Mouse (Mus musculus) intestine, embryonic 16.5 days (tissue): ENCODE results near the gene Moap1. TPM values are rescaled to one million over a fixed set of nuclear protein-coding genes. Genes with fewer than 3 reads are reported as not detected.
A peak's percentile ranks its signal among the peaks of the same experiment; 100 is the strongest.

Source experiments
- ATAC-seq: fragments of 200-750 bp; cut with Nextera tagmentation; 2 replicates; pipeline ENCODE4 v1.8.0; 2017; ENCODE audit warnings: moderate TSS enrichment, moderate library complexity
- H3K27ac ChIP-seq: fragments of 300-500 bp; sonication (generic); 2 replicates; pipeline ENCODE4 v1.5.1; 2014; ENCODE audit warnings: mild to moderate bottlenecking, low read length
- H3K27me3 ChIP-seq: fragments of 300-500 bp; sonication (generic); replicated peaks from 2 replicates; pipeline ENCODE4 v1.6.1; 2014; ENCODE audit warnings: low read length, control low read depth, mixed read lengths; ENCODE audit not compliant: control insufficient read depth, insufficient read depth
- H3K36me3 ChIP-seq: fragments of 300-500 bp; sonication (generic); 2 replicates; pipeline ENCODE4 v1.6.1; 2014; ENCODE audit warnings: low read length, control low read depth; ENCODE audit not compliant: control insufficient read depth, insufficient read depth
- H3K4me1 ChIP-seq: fragments of 300-500 bp; sonication (generic); 2 replicates; pipeline ENCODE4 v1.6.1; 2014; ENCODE audit warnings: low read length, control low read depth, mixed read lengths; ENCODE audit not compliant: control insufficient read depth, insufficient read depth
- H3K4me2 ChIP-seq: fragments of 300-500 bp; sonication (generic); 2 replicates; pipeline ENCODE4 v1.6.1; 2014; ENCODE audit warnings: low read depth, low read length, control low read depth
- H3K4me3 ChIP-seq: fragments of 300-500 bp; sonication (generic); 2 replicates; pipeline ENCODE4 v1.5.1; 2014; ENCODE audit warnings: mild to moderate bottlenecking, low read length
- H3K9ac ChIP-seq: fragments of 300-500 bp; sonication (generic); 2 replicates; pipeline ENCODE4 v1.6.1; 2014; ENCODE audit warnings: low read depth, low read length
- H3K9me3 ChIP-seq: fragments of 300-500 bp; sonication (generic); 2 replicates; pipeline ENCODE4 v1.6.1; 2016; ENCODE audit warnings: low read length, control low read depth; ENCODE audit not compliant: control insufficient read depth
- WGBS: fragments of 180-500 bp; shearing (Covaris S2); extraction: QIAGEN DNeasy Blood & Tissue Kit; methylation state at CpG from one replicate; pipeline ENCODE4 v1.1.7; 2014; 5-methylcytosine and 5-hydroxymethylcytosine counted together
- polyA plus RNA-seq: library from polyadenylated mRNA; unstranded; fragments of >200 nt; fragmentation: Nextera tagmentation; extraction: Ambion mirVana; gene quantifications from 2 replicates; pipeline ENCODE4 v1.2.1, GENCODE M21; 2015

Gene Moap1
- polyA plus RNA-seq, 1 experiment from 2014 or later = 20.2 TPM

DNA sequence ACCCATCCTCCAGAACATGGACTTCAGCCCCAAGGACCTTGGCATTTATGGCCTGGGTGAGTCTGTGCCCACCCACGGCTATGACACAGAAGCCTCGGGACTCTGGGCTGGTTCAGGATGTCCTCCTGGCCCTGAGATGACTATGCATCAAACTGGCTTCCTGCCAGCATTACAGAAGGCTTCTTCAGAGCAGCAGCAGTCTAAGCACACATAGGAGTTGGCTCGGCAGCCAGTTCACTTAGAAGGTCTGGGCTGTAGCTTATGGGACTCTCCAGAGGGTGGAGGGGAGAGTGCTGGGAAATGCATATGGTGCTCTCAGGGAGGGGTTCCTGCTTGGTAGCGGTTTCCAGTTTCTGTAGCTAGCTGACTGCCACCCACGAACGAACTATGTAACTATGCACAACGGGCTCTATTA, 17.7 kb downstream of the Moap1 start:
- peaks cover 17% of the 10 kb centered on the region for H3K4me1 ChIP-seq
- H3K4me2 ChIP-seq = no peak overlapping the region
- H3K36me3 ChIP-seq = no peaks in the 10 kb centered on the region
- WGBS = 60% methylated on average over 7 of the region's 7 CpGs
- H3K9ac ChIP-seq = no peak overlapping the region
- H3K27me3 ChIP-seq = no peaks in the 10 kb centered on the region
- no peak overlapping the region for H3K27ac ChIP-seq
- H3K9me3 ChIP-seq = no peaks in the 10 kb centered on the region
- no peak overlapping the region for H3K4me3 ChIP-seq
- peak; percentile 32 for ATAC-seq

DNA sequence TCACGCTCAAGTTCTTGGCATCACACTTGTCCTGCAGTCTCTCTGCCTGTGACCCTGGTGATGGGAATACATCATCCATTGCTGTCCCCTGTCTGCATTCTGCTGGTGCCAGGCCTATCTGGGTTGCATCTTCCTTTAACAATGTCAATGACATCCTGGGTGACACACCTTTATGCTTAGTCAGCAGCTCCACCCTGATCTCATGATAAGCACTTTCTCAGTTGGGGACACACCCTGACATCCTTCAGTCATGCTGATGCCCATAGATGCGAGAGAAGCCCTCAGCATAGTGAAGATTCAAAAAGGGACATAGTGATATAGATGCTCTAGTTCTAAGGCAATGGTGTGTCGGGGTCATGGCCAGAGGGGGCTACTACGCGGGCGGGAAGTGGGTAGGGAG, 18.3 kb downstream of the Moap1 start:
- ATAC-seq = no peak
- H3K27ac ChIP-seq = no peak overlapping the region
- H3K4me3 ChIP-seq = no peak overlapping the region
- WGBS = 90% methylated on average over 6 of the region's 6 CpGs
- H3K9me3 ChIP-seq = no peaks in the 10 kb centered on the region
- no peaks in the 10 kb centered on the region for H3K27me3 ChIP-seq
- no peaks in the 10 kb centered on the region for H3K36me3 ChIP-seq
- peaks cover 10% of the 10 kb centered on the region for H3K4me1 ChIP-seq
- no peak overlapping the region for H3K9ac ChIP-seq
- H3K4me2 ChIP-seq = no peak overlapping the region

DNA sequence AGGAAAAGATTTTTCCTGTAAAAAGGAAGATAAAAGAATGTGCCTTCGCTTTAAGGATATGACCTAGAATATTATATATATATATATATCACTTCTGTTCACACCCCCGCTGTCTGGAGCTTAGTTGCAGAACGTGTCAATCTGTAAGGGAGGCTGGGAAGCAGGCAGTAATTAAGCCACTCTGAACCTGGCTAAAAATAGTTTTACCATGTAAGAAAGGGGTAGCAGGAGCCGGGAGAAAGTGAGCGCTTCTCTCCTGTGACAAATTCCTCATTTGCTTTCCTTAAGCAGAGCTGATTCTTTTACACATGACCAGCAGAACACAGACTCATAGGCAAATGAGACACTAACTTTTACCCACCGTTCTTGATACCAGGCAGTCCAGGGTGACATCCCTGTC, 19.6 kb downstream of the Moap1 start:
- Histone ChIP-seq H3K9ac (no peak overlapping the region), H3K27me3 (no peaks in the 10 kb centered on the region), H3K36me3 (no peaks in the 10 kb centered on the region), H3K9me3 (no peaks in the 10 kb centered on the region), H3K27ac (no peak overlapping the region), H3K4me2 (no peak overlapping the region), H3K4me1 (peaks cover 6% of the 10 kb centered on the region), H3K4me3 (no peak overlapping the region)
- ATAC-seq = no peak
- 62% methylated on average over 6 of the region's 6 CpGs for WGBS

DNA sequence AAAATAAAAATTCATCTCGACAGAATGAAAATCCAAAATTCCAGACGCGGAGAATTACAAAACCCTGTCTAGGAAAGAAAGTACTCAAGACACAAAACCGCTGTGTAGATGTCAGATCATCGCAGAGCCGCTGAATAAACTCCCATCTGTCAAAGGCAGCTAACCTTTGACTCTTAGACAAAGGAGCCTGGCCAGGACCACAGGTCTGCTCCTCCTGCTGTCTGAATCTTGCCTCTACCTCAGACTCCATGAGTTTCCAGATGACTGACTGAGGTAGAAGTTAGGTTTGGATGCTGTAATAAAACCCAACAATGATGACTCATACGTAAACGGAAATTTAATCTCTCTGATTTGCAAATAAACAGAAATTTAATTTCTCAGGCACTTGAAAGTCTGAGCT, 20.5 kb downstream of the Moap1 start:
- Histone ChIP-seq H3K9me3 (no peaks in the 10 kb centered on the region), H3K36me3 (no peaks in the 10 kb centered on the region), H3K9ac (no peak overlapping the region), H3K27ac (no peak overlapping the region), H3K27me3 (no peaks in the 10 kb centered on the region), H3K4me2 (no peak overlapping the region), H3K4me1 (peaks cover 6% of the 10 kb centered on the region), H3K4me3 (no peak overlapping the region)
- 60% methylated on average over 8 of the region's 8 CpGs for WGBS
- no peak for ATAC-seq

DNA sequence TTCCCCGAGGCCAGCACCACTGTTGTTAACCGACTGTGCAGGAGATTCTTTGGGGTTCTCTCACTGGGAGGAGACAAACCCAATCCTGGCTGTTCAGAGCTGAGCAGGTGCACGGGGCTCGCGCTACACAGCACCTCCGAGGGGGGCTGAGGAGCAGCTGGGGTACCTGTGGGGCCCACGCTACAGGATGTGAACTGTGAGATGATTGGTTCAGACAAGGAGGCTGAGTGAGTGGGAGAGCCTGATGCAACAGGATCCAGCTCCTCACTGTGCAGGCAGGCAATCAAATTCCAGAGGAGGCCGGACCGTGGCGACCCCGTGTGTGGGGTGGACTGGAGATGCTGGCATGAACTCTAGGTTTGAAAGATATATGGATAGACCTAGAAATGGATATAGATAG, 21.0 kb downstream of the Moap1 start:
- WGBS = 61% methylated on average over 11 of the region's 11 CpGs
- Histone ChIP-seq H3K4me1 (peaks cover 6% of the 10 kb centered on the region), H3K27me3 (no peaks in the 10 kb centered on the region), H3K4me3 (no peak overlapping the region), H3K9me3 (no peaks in the 10 kb centered on the region), H3K27ac (no peak overlapping the region), H3K36me3 (no peaks in the 10 kb centered on the region), H3K9ac (no peak overlapping the region), H3K4me2 (no peak overlapping the region)
- no peak for ATAC-seq

DNA sequence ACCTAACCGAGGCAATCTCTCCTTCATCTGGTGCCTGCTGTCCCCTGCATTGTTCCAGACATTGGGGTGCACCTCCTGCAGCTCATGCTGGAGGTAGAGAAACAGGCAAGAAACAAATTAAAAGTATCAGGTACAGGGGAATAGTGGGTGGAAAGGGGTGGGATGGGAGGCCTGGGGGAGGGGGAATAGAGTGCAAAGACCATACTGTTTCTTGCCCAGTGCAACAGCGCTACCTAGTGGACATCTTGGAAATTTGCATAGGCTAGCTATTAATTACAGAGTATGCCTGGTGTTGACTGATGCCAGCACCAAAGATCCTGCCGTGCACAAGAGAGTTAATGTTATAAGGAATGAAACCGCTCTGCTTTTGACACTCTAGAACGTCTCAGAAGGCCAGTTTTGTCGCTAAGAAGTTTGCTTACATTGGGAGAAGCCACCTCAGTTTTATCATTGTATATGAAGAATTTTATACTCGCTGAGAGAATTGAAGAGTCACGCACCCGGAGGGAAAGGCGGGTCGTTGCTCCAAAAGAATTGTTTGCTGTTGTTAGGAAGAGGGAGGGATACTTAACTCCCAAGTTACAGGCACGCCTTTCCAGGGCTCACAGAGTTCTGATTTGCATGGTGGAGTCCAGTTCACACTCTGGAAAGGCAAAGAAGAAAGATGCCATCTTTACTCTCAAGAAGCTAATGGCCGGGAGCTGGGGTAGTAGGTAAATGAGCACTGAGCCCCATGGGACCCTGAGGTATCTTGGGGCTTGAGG, 23.7 kb downstream of the Moap1 start:
- Histone ChIP-seq H3K4me3 (no peak overlapping the region), H3K4me2 (no peak overlapping the region), H3K4me1 (no peaks in the 10 kb centered on the region), H3K27ac (no peak overlapping the region), H3K27me3 (no peaks in the 10 kb centered on the region), H3K9me3 (no peaks in the 10 kb centered on the region), H3K9ac (no peak overlapping the region), H3K36me3 (no peaks in the 10 kb centered on the region)
- 27% methylated on average over 13 of the region's 13 CpGs for WGBS
- ATAC-seq = peak; percentile 54

DNA sequence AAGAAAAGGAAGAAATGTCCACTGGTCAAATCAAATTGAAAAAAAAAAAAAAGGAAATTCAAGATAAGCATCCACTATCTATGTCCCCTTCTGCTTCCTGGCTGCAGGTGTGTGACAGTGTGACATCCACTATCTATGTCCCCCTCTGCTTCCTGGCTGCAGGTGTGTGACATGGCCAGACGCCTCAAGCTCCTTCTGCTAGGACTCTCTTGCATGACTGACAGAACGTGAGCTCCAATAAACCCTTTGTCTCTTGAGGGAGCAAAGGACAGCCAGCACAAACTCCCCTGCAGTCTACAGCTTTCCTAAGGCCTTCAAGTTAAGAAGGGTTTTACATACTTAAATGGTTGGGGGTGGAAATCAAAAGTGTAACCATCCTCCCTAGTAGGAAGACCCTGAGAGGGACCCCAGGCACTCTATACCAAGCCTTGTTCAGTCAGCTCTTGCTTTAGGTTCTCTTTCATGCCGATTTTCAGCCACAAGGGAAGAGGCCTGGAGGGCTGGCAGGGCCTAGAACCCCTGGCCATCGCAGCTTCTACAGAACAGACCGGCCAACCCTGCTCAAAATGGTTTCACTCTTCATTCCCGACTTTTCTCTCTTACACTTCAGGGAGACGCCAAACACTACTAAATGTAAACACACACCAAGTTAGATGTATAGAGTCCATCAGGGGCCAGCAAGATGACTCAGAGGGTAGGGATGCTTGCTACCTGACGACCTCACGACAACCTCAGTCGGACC, 28.6 kb downstream of the Moap1 start:
- Histone ChIP-seq H3K27ac (no peak overlapping the region), H3K4me1 (no peaks in the 10 kb centered on the region), H3K27me3 (no peaks in the 10 kb centered on the region), H3K36me3 (no peaks in the 10 kb centered on the region), H3K9me3 (no peaks in the 10 kb centered on the region), H3K4me3 (no peak overlapping the region), H3K4me2 (no peak overlapping the region), H3K9ac (no peak overlapping the region)
- 78% methylated on average over 10 of the region's 10 CpGs for WGBS
- ATAC-seq = no peak

DNA sequence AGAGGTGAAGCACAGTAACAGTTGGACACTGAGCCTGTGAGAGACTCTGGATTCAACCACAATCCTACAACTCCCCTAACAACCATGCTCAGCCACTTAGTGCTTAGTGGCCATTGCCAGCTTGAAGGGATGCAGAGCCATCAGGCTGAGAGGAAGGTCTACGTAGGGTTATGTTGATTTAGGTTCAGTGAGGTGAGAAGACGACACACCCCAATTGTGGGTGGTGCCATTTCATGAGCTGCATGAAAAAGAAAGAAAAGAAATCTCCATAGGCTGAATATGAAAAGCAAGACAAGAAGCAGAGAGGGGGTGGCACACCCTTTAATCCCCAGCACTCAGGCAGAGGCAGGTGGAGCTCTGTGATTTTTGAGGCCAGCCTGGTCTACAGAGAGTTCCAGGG, 29.3 kb downstream of the Moap1 start:
- H3K4me3 ChIP-seq = no peak overlapping the region
- no peaks in the 10 kb centered on the region for H3K9me3 ChIP-seq
- H3K27ac ChIP-seq = no peak overlapping the region
- no peaks in the 10 kb centered on the region for H3K27me3 ChIP-seq
- no peaks in the 10 kb centered on the region for H3K4me1 ChIP-seq
- no peaks in the 10 kb centered on the region for H3K36me3 ChIP-seq
- H3K4me2 ChIP-seq = no peak overlapping the region
- 64% methylated on average over 2 of the region's 2 CpGs for WGBS
- ATAC-seq = no peak
- no peak overlapping the region for H3K9ac ChIP-seq

DNA sequence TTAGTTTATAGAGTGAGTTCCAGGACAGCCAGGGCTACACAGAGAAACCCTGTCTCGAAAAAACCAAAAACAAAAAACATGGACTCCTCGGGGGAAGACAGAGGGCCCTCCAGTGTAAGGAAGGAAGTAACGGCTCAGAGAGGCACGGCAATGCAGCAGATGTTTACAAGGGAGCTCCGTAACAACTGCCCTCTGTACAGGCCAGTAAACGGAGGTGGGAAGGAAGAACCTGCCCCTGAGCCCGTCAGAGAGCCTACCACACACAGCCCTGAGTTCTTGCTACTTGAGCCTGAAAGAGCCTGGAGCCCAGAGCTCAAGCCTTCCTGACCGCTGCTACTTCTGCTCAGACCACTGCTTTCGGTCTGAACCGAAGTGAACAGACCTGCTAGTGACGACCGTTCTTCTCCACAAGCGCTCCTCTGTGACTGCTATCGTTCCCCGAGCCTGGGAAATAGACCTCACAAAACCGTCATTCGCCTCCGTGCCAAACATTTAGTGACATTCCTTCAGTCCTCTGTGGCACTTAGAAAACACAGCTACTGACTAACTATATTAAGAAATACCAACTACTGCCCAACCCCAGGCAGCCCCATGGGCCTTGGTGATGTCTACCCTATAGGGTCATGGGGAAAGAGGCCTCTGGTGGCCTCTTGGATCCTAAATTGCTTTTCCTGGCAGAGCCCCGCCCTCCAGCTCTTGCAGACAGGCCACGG, 30.2 kb downstream of the Moap1 start:
- no peak overlapping the region for H3K27ac ChIP-seq
- 0 out of 2 replicates have a peak, but pooled peaks cover 3% of the 10 kb centered on the region for H3K4me1 ChIP-seq
- H3K4me2 ChIP-seq = no peak overlapping the region
- WGBS = 61% methylated on average over 20 of the region's 20 CpGs
- no peak overlapping the region for H3K4me3 ChIP-seq
- ATAC-seq = no peak
- H3K9ac ChIP-seq = no peak overlapping the region
- no peaks in the 10 kb centered on the region for H3K9me3 ChIP-seq
- no peaks in the 10 kb centered on the region for H3K27me3 ChIP-seq
- H3K36me3 ChIP-seq = no peaks in the 10 kb centered on the region
